Mouse (Mus musculus): Measurements from ENCODE around the gene Bahcc1. TPM values are rescaled to one million over a fixed set of nuclear protein-coding genes. Genes with fewer than 3 reads are reported as not detected.
A peak's percentile ranks its signal among the peaks of the same experiment; 100 is the strongest.

Gene Bahcc1
- polyA plus RNA-seq, 1 experiment from 2014 or later: 4.6 TPM

DNA sequence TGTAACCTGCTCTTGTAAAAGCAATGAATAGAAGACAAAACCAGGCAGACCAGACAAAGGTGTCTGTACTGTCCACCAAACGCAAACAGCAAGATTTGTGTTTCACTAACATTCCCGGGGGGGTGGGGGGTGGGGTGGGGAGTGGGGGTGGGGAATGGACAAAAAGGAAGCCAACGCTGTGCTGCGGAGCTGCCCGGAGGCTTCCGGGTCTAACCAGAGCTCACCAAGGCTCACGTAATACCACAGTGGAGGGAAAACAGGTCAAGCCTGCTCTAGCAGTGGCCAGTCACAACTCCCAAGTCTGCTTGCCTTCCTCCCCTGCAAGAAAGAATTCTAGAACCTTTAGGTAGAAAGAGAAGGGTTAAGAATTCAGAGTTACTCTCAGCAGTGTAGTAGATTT lies 84.7 kb downstream of the Bahcc1 start:
- Histone ChIP-seq H3K27me3 (ENCODE audit: control insufficient read depth, insufficient read depth, low read length) (no peaks in the 10 kb centered on the region), H3K27ac (ENCODE audit: low read length) (peak overlapping the region; percentile 99), H3K9ac (ENCODE audit: low read length) (no peak overlapping the region), H3K36me3 (ENCODE audit: control insufficient read depth, insufficient read depth) (no peaks in the 10 kb centered on the region), H3K4me2 (ENCODE audit: low read depth, low read length) (peak overlapping the region; percentile 68; the same call in 1 of the 2 replicates), H3K9me3 (replicated peaks; ENCODE audit: control insufficient read depth, low read length) (no peaks in the 10 kb centered on the region), H3K4me1 (ENCODE audit: control insufficient read depth, insufficient read depth, low read length) (peaks cover 22% of the 10 kb centered on the region), H3K4me3 (ENCODE audit: low read length) (no peak overlapping the region)
- WGBS: 76% methylated on average over 7 of the region's 7 CpGs
- no peak for ATAC-seq (replicated peaks; ENCODE audit: extremely low read depth, insufficient read depth, low FRiP score)

- no peak overlapping the region for H3K27ac ChIP-seq (ENCODE audit: low read length)
- H3K9me3 ChIP-seq (replicated peaks; ENCODE audit: control insufficient read depth, low read length): no peaks in the 10 kb centered on the region
- H3K4me1 ChIP-seq (ENCODE audit: control insufficient read depth, insufficient read depth, low read length): peaks cover 20% of the 10 kb centered on the region
- WGBS: 83% methylated on average over 5 of the region's 5 CpGs
- no peaks in the 10 kb centered on the region for H3K27me3 ChIP-seq (ENCODE audit: control insufficient read depth, insufficient read depth, low read length)
- no peak overlapping the region for H3K4me2 ChIP-seq (ENCODE audit: low read depth, low read length)
- H3K4me3 ChIP-seq (ENCODE audit: low read length): no peak overlapping the region
- no peak overlapping the region for H3K9ac ChIP-seq (ENCODE audit: low read length)
- H3K36me3 ChIP-seq (ENCODE audit: control insufficient read depth, insufficient read depth): no peaks in the 10 kb centered on the region
- ATAC-seq (replicated peaks; ENCODE audit: extremely low read depth, insufficient read depth, low FRiP score): no peak
Observed at GRCm38 (mm10) chr11:120319310-120319709, 86.6 kb downstream of the Bahcc1 start.

- WGBS: 94% methylated on average over 10 of the region's 10 CpGs
- H3K4me1 ChIP-seq (ENCODE audit: control insufficient read depth, insufficient read depth, low read length): peaks cover 14% of the 10 kb centered on the region
- no peak overlapping the region for H3K27ac ChIP-seq (ENCODE audit: low read length)
- H3K9me3 ChIP-seq (replicated peaks; ENCODE audit: control insufficient read depth, low read length): no peaks in the 10 kb centered on the region
- no peak overlapping the region for H3K4me3 ChIP-seq (ENCODE audit: low read length)
- H3K9ac ChIP-seq (ENCODE audit: low read length): no peak overlapping the region
- ATAC-seq (replicated peaks; ENCODE audit: extremely low read depth, insufficient read depth, low FRiP score): no peak
- H3K4me2 ChIP-seq (ENCODE audit: low read depth, low read length): no peak overlapping the region
- no peaks in the 10 kb centered on the region for H3K36me3 ChIP-seq (ENCODE audit: control insufficient read depth, insufficient read depth)
- H3K27me3 ChIP-seq (ENCODE audit: control insufficient read depth, insufficient read depth, low read length): no peaks in the 10 kb centered on the region
Observed at GRCm38 (mm10) chr11:120320156-120320555, 87.4 kb downstream of the Bahcc1 start.

- WGBS: 72% methylated on average over 6 of the region's 6 CpGs
- Histone ChIP-seq H3K36me3 (ENCODE audit: control insufficient read depth, insufficient read depth) (no peaks in the 10 kb centered on the region), H3K9me3 (replicated peaks; ENCODE audit: control insufficient read depth, low read length) (no peaks in the 10 kb centered on the region), H3K4me3 (ENCODE audit: low read length) (no peak overlapping the region), H3K9ac (ENCODE audit: low read length) (no peak overlapping the region), H3K4me1 (ENCODE audit: control insufficient read depth, insufficient read depth, low read length) (no peaks in the 10 kb centered on the region), H3K4me2 (ENCODE audit: low read depth, low read length) (no peak overlapping the region), H3K27ac (ENCODE audit: low read length) (no peak overlapping the region), H3K27me3 (ENCODE audit: control insufficient read depth, insufficient read depth, low read length) (no peaks in the 10 kb centered on the region)
- ATAC-seq (replicated peaks; ENCODE audit: extremely low read depth, insufficient read depth, low FRiP score): no peak
Observed at GRCm38 (mm10) chr11:120335431-120336021, 102.8 kb downstream of the Bahcc1 start.

DNA sequence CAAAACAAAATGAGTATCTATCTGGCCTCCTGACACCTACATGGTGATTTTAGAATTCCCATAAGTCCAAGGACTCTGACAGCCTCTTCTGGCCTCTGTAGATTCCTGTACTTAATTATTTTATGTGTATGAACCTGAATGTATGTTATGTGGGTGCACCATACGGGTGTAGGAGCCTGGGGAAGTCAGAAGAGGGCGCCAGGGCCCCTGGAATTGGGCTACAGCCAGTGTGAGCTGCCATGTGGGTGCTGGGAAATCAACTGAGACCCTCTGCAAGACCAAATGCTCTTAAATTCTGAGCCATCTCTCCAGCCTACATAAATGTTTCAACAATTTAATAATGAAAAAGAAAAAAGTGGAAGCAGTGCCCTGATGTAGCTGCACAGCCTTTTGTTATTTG lies 104.7 kb downstream of the Bahcc1 start:
- no peak overlapping the region for H3K4me2 ChIP-seq (ENCODE audit: low read depth, low read length)
- no peaks in the 10 kb centered on the region for H3K27me3 ChIP-seq (ENCODE audit: control insufficient read depth, insufficient read depth, low read length)
- H3K36me3 ChIP-seq (ENCODE audit: control insufficient read depth, insufficient read depth): no peaks in the 10 kb centered on the region
- no peaks in the 10 kb centered on the region for H3K4me1 ChIP-seq (ENCODE audit: control insufficient read depth, insufficient read depth, low read length)
- ATAC-seq (replicated peaks; ENCODE audit: extremely low read depth, insufficient read depth, low FRiP score): no peak
- 41% methylated on average over 2 of the region's 2 CpGs for WGBS
- no peak overlapping the region for H3K4me3 ChIP-seq (ENCODE audit: low read length)
- H3K9ac ChIP-seq (ENCODE audit: low read length): no peak overlapping the region
- no peaks in the 10 kb centered on the region; the same call in 1 of the 2 replicates for H3K9me3 ChIP-seq (replicated peaks; ENCODE audit: control insufficient read depth, low read length)
- no peak overlapping the region for H3K27ac ChIP-seq (ENCODE audit: low read length)

GRCm38 (mm10) chr11:120338786-120339185 lies 106.0 kb downstream of the Bahcc1 start:
- ATAC-seq (replicated peaks; ENCODE audit: extremely low read depth, insufficient read depth, low FRiP score): no peak
- Histone ChIP-seq H3K9ac (ENCODE audit: low read length) (no peak overlapping the region), H3K27ac (ENCODE audit: low read length) (no peak overlapping the region), H3K4me2 (ENCODE audit: low read depth, low read length) (no peak overlapping the region), H3K36me3 (ENCODE audit: control insufficient read depth, insufficient read depth) (no peaks in the 10 kb centered on the region), H3K4me3 (ENCODE audit: low read length) (no peak overlapping the region), H3K27me3 (ENCODE audit: control insufficient read depth, insufficient read depth, low read length) (no peaks in the 10 kb centered on the region), H3K9me3 (replicated peaks; ENCODE audit: control insufficient read depth, low read length) (no peaks in the 10 kb centered on the region; the same call in 1 of the 2 replicates), H3K4me1 (ENCODE audit: control insufficient read depth, insufficient read depth, low read length) (no peaks in the 10 kb centered on the region)
- WGBS: 72% methylated on average over 3 of the region's 3 CpGs

- no peaks in the 10 kb centered on the region for H3K27me3 ChIP-seq (ENCODE audit: control insufficient read depth, insufficient read depth, low read length)
- H3K4me3 ChIP-seq (ENCODE audit: low read length): no peak overlapping the region
- WGBS: 86% methylated on average over 10 of the region's 10 CpGs
- no peak overlapping the region for H3K9ac ChIP-seq (ENCODE audit: low read length)
- H3K9me3 ChIP-seq (replicated peaks; ENCODE audit: control insufficient read depth, low read length): no peaks in the 10 kb centered on the region; the same call in 1 of the 2 replicates
- ATAC-seq (replicated peaks; ENCODE audit: extremely low read depth, insufficient read depth, low FRiP score): no peak
- H3K4me1 ChIP-seq (ENCODE audit: control insufficient read depth, insufficient read depth, low read length): no peaks in the 10 kb centered on the region
- H3K27ac ChIP-seq (ENCODE audit: low read length): no peak overlapping the region
- H3K4me2 ChIP-seq (ENCODE audit: low read depth, low read length): no peak overlapping the region
- peaks cover 2% of the 10 kb centered on the region; the same call in 1 of the 2 replicates for H3K36me3 ChIP-seq (ENCODE audit: control insufficient read depth, insufficient read depth)
Observed at GRCm38 (mm10) chr11:120339978-120340513, 107.3 kb downstream of the Bahcc1 start.

DNA sequence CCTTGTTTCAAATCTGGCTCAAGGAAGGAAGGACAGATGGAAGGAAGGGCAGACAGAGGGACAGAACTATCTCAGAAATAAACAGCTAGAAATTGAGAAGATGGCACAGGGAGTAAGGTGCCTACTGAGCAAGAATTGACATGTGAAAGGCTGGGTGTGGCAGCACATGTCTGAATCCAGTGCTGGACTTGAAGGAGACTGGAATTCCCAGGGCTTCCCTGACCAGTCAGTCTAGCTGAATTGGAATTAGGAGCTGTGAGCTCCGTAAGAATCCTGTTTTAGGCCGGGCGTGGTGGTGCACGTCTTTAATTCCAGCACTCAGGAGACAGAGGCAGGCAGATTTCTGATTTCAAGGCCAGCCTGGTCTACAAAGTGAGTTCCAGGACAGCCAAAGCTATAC lies 108.9 kb downstream of the Bahcc1 start:
- no peak overlapping the region for H3K4me3 ChIP-seq (ENCODE audit: low read length)
- H3K9me3 ChIP-seq (replicated peaks; ENCODE audit: control insufficient read depth, low read length): no peaks in the 10 kb centered on the region; the same call in 1 of the 2 replicates
- 92% methylated on average over 4 of the region's 4 CpGs for WGBS
- peaks cover 7% of the 10 kb centered on the region for H3K36me3 ChIP-seq (ENCODE audit: control insufficient read depth, insufficient read depth)
- peaks cover 3% of the 10 kb centered on the region for H3K4me1 ChIP-seq (ENCODE audit: control insufficient read depth, insufficient read depth, low read length)
- no peak overlapping the region for H3K4me2 ChIP-seq (ENCODE audit: low read depth, low read length)
- no peaks in the 10 kb centered on the region for H3K27me3 ChIP-seq (ENCODE audit: control insufficient read depth, insufficient read depth, low read length)
- no peak overlapping the region for H3K9ac ChIP-seq (ENCODE audit: low read length)
- H3K27ac ChIP-seq (ENCODE audit: low read length): no peak overlapping the region
- ATAC-seq (replicated peaks; ENCODE audit: extremely low read depth, insufficient read depth, low FRiP score): no peak
